Mouse (Mus musculus): ENCODE measurements around the gene Hsp90ab1.

Gene Hsp90ab1

GRCm38 (mm10) chr17:45580958-45581477 is 7.9 kb upstream of the Hsp90ab1 start:
- no peak for DNase-seq (ENCODE audit: low spot score)

GRCm38 (mm10) chr17:45579554-45579953 is 6.5 kb upstream of the Hsp90ab1 start:
- no peak for DNase-seq (ENCODE audit: low spot score)

DNA sequence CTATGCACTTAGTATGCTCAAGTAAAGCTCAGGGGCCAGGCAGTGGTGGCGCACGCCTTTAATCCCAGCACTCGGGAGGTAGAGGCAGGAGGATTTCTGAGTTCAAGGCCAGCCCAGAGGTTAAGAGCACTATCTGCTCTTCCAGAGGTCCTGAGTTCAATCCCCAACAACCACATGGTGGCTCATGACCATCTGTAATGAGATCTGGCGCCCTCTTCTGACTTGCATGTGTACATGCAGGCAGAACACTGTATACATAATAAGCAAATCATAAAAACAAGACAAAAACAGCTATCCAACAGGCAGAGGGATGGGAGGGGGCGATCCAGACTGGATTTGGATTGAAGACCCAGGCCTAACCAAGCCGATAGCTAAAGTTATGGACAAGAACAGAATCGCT is 5.8 kb upstream of the Hsp90ab1 start:
- no peak for DNase-seq (ENCODE audit: low spot score)

DNA sequence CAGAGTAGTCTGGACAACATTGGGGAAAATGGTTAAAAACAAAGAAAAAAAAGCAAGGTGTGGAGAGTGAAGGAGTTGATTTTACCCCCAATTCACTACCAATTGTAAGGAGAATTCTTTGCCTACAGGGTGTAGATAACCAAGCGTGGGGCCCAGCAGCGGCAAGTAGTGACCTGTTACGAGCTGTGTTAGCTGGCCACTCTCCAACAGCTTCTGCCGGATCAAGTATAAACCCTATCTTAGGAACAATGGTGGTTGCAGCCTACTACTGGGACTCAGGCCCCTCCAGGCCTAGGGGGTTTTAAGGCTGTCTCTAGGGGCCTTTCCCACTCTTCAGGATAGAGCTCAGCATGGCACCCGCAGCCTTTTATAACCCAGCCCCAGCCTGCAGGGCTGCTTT is 5.2 kb upstream of the Hsp90ab1 start:
- DNase-seq (ENCODE audit: low spot score), result no peak

DNA sequence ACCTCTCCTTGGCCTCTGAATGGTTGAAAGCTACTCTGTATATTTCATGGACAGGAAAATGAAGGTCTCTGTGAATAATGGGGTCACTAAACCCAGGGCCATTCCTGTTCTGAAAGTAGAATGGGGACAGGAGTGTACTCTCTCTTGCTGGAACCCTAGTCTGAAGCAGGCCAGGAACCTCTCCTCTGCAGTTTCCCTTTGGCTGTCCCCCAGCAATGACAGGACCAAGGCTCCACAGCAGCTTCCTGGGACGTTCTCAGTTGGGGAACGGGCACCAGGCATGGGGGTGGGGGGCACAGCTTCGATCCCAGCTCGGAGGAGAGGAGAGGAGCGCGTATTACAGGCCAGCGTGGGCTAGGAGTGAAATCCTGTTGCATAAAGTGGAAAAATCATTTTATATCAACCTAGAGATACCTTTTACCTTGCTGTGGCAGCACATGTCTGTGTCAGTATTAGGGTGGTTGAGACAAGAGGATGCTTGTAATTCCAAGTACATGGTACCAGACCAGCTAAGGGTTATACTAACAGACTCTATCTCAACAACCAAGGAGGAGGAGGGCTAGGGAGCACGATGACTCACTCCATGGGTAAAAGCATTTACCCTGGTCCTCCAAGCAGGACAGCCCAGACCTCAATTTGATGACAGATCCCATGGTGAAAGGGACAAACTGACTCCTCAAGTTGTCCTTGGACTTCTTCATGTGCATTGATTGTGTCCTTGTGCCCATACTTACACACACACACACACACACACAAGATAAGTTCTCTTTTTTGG is 2.2 kb upstream of the Hsp90ab1 start:
- no peak for DNase-seq (ENCODE audit: low spot score)

GRCm38 (mm10) chr17:45574129-45574761 is 1.2 kb upstream of the Hsp90ab1 start:
- DNase-seq (ENCODE audit: low spot score), result peak; percentile 86

DNA sequence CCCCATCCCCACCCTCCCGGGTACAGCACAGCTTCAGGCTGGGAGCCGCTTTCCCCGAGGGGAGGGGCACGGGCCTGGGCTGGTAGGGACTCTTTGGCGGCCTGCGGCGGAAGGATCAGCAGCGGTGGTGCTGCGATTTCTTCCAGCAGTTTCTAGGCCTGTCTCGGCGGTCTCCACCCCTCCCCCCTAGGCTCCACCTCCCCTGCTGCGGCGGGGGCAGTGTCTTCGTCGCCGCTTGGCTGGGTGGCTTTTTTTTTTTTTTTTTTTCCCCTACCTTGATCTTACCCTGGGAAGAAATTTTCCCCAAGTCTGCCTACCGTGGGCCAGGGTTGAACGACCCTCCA is 681 bp upstream of the Hsp90ab1 start:
- DNase-seq (ENCODE audit: low spot score), result peak; percentile 98

GRCm38 (mm10) chr17:45572103-45573086 is 676 bp downstream of the Hsp90ab1 start:
- DNase-seq (ENCODE audit: low spot score), result peak; percentile 74

DNA sequence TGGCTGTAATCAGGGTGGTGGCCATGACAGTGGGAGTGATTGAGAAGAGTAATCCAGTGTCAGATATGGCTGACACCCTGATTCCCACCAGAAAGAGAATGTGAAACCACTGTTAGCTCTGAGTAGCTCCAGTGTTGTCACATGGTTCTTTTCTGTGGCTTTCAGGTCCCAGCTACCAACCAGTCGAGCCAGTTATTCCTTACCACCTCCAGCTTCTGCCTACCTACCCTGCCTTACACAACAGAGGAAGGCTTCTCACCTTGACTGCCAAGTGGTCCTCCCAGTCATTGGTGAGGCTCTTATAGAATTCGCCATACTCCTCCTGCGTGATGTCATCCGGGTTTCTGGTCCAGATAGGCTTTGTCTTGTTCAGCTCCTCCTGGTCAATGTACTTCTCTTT is 3.1 kb downstream of the Hsp90ab1 start:
- no peak for DNase-seq (ENCODE audit: low spot score)

DNA sequence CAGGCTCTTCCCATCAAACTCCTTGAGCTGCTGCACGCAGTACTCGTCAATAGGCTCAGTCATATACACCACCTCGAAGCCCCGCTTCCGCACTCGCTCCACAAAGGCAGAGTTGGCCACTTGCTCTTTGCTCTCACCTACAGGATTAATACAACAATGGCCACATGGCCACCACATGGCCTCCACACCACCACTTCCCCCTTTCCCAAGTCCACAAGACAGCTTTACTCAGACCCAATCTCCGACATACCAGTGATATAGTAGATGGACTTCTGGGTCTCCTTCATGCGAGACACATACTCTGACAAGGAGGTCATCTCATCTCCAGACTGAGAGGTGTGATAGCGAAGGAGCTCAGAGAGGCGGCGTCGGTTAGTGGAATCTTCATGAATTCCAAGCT is 4.1 kb downstream of the Hsp90ab1 start:
- no peak for DNase-seq (ENCODE audit: low spot score)

- no peak for DNase-seq (ENCODE audit: low spot score)
These were observed 5.9 kb downstream of the Hsp90ab1 start for GRCm38 (mm10) chr17:45567162-45567601.

- DNase-seq (ENCODE audit: low spot score), result no peak
These were observed 6.5 kb downstream of the Hsp90ab1 start for GRCm38 (mm10) chr17:45566360-45567161.

GRCm38 (mm10) chr17:45566031-45566359 is 7.1 kb downstream of the Hsp90ab1 start:
- no peak for DNase-seq (ENCODE audit: low spot score)

- no peak for DNase-seq (ENCODE audit: low spot score)
These were observed 8.0 kb downstream of the Hsp90ab1 start for GRCm38 (mm10) chr17:45565103-45565502.

- no peak for DNase-seq (ENCODE audit: low spot score)
These were observed 8.5 kb downstream of the Hsp90ab1 start for GRCm38 (mm10) chr17:45564531-45565084.

DNA sequence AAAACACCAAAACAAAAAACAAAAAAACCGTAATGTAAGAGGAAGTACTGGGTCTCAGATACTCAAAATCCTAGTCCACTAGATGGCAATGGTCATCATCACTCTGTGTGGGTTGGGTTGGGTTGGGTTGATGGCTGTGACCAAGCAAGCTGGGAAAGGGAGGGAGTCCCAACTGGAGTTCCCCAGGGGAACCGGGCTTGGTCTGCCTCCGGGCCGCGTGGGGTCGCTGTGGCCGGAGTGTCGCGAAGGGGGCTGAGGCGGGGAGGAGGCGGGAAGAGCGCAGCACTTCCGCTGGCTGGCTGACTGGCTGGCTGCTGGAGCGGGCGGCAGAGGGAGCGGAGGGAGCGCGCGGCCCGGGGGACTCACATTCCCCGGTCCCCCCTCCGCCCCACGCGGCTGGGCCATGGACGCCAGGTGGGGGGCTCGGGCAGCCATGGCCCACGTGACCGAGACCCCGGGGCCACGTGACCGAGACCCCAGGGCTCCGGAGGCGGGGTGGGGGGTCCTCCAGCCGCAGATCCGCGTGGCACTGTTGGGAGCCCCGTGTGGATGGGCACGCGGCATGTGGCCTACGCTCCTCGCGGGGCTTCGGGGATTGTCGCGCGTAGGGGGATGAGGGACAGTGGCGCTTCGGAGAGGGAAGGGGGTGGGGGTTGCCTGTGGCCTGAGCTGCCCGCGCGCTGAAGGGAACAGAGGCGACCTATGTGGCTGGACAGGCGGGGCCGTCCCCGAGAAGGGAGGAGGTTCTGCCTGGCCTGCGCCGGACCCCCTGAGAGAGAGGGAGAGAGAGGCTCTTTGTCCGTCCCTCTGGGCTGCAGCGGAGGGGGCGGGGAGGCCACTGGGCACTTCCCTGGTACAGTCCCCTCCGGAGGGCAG is 9.2 kb downstream of the Hsp90ab1 start, which contains the start of gene Slc35b2:
Gene Slc35b2, plus strand, starts transcription at position 220 of the 876 bp plus-strand sequence.
- peak; percentile 89 for DNase-seq (ENCODE audit: low spot score)

DNA sequence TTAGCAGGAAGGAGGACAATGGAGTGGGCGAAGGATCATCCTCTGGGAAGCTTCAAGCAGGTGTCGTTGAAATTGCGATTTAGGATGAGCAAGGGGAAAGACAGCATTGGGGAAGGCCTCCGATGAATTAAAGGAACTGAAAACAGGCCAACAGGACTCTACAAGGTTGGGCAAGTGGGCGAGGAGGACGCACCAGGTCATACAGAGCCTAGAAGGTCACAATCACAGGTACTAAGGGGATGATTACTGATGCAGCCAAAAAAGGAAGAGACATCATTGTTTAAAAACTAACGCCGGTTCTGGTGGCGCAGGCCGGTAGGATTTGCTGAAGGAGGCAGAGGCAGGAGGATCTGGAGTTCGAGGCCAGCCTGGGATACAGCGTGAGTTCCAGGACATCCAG is 9.9 kb downstream of the Hsp90ab1 start:
- DNase-seq (ENCODE audit: low spot score), result no peak

DNA sequence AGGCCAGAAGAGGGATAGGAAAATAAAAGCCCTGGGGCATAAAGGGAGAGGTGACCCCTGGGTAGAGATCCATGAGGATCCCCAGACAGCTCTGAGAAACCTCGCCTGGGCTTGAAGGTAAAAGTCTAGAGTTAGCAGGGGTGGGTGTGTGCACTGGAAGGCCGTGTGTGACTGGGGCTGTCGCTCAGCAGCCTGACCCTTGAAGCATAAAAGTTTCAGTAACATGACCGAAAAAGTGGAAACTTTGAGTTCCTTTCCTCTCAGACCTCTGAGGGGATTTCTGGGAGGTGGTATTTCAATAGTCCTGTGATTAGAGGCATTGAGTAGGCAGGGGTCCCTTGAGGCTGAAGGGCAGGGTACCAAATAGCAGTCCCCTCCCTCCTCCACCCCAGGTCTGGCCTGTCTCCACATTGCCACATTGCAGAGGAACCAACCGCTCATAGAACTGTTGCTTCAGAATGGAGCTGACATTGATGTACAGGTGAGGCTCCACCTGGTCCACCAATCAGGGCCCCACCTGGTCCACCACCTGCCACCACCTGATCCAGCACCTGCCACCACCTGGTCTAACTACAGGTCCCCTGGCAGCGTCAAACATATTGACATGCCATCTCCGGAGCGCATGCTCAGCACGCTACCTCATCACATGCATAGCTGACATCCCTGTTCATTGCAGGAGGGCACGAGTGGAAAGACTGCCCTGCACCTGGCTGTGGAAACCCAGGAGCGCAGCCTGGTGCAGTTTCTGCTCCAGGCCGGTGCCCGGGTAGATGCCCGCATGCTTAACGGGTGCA is 13.1 kb downstream of the Hsp90ab1 start:
- no peak for DNase-seq (ENCODE audit: low spot score)
